Mouse (Mus musculus): ENCODE data around the gene Ambp. TPM values are rescaled to one million over a fixed set of nuclear protein-coding genes. Genes with fewer than 3 reads are reported as not detected.

Ambp gene
- total and polyA plus RNA-seq, 2 experiments from 2014 or later: not detected

- Histone ChIP-seq H3K4me1 (ENCODE audit: insufficient read depth, low read length) (no peaks in the 10 kb centered on the region), H3K4me2 (ENCODE audit: low read depth, low read length, poor library complexity, severe bottlenecking) (no peak overlapping the region), H3K9me3 (ENCODE audit: low read length) (no peaks in the 10 kb centered on the region), H3K36me3 (ENCODE audit: insufficient read depth, low read length) (no peaks in the 10 kb centered on the region), H3K27ac (ENCODE audit: low read depth, low read length) (no peak overlapping the region), H3K27me3 (ENCODE audit: insufficient read depth, low read length) (no peaks in the 10 kb centered on the region), H3K4me3 (ENCODE audit: low read depth, low read length) (no peak overlapping the region), H3K9ac (replicated peaks; ENCODE audit: low read length, poor library complexity, severe bottlenecking) (no peak overlapping the region)
- TF ChIP-seq CTCF (IDR thresholded peaks at IDR 0.05): peak; percentile 96
- peak; percentile 85 for ATAC-seq (ENCODE audit: low FRiP score)
- peak; percentile 91 for DNase-seq (ENCODE audit: low spot score)
- 22% methylated on average over 5 of the region's 5 CpGs for WGBS
Observed at GRCm38 (mm10) chr4:63158961-63159592, 4.5 kb upstream of the Ambp start.

- no peak for ATAC-seq (ENCODE audit: low FRiP score)
- Histone ChIP-seq H3K36me3 (ENCODE audit: insufficient read depth, low read length) (no peaks in the 10 kb centered on the region), H3K27ac (ENCODE audit: low read depth, low read length) (no peak overlapping the region), H3K4me3 (ENCODE audit: low read depth, low read length) (no peak overlapping the region), H3K9ac (replicated peaks; ENCODE audit: low read length, poor library complexity, severe bottlenecking) (no peak overlapping the region), H3K27me3 (ENCODE audit: insufficient read depth, low read length) (no peaks in the 10 kb centered on the region), H3K9me3 (ENCODE audit: low read length) (no peaks in the 10 kb centered on the region), H3K4me1 (ENCODE audit: insufficient read depth, low read length) (no peaks in the 10 kb centered on the region), H3K4me2 (ENCODE audit: low read depth, low read length, poor library complexity, severe bottlenecking) (no peak overlapping the region)
- TF ChIP-seq CTCF (IDR thresholded peaks at IDR 0.05): no peak
- DNase-seq (ENCODE audit: low spot score): no peak
- 92% methylated on average over 7 of the region's 7 CpGs for WGBS
Observed at GRCm38 (mm10) chr4:63158192-63158591, 3.6 kb upstream of the Ambp start.

GRCm38 (mm10) chr4:63156726-63157634 lies 2.4 kb upstream of the Ambp start:
- no peak overlapping the region for H3K9ac ChIP-seq (replicated peaks; ENCODE audit: low read length, poor library complexity, severe bottlenecking)
- no peaks in the 10 kb centered on the region for H3K4me1 ChIP-seq (ENCODE audit: insufficient read depth, low read length)
- H3K36me3 ChIP-seq (ENCODE audit: insufficient read depth, low read length): no peaks in the 10 kb centered on the region
- no peak overlapping the region for H3K4me3 ChIP-seq (ENCODE audit: low read depth, low read length)
- DNase-seq (ENCODE audit: low spot score) (no peak), ATAC-seq (ENCODE audit: low FRiP score) (no peak)
- H3K27me3 ChIP-seq (ENCODE audit: insufficient read depth, low read length): no peaks in the 10 kb centered on the region
- TF ChIP-seq CTCF (IDR thresholded peaks at IDR 0.05): no peak
- no peaks in the 10 kb centered on the region for H3K9me3 ChIP-seq (ENCODE audit: low read length)
- WGBS: 76% methylated on average over 8 of the region's 8 CpGs
- no peak overlapping the region for H3K4me2 ChIP-seq (ENCODE audit: low read depth, low read length, poor library complexity, severe bottlenecking)
- no peak overlapping the region for H3K27ac ChIP-seq (ENCODE audit: low read depth, low read length)

DNA sequence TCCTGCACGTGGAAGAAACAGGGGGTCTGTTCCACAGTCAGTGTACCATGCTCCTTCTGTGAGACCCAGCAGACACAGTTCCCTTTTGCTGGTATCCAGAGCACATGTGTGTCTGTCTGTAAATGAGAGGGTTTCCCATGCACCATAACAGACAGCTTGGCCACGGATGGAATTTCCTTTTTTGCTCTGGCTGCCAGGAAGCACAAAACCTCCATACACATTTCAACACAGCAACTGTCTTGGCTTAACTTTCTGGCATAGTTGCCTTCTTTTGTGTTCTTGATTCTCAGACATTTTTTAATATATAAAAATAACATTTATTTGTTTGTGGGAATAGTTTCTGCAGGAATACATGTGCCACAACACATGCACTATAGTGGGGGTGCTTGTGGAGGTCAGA lies 997 bp upstream of the Ambp start:
- no peaks in the 10 kb centered on the region for H3K9me3 ChIP-seq (ENCODE audit: low read length)
- no peaks in the 10 kb centered on the region for H3K4me1 ChIP-seq (ENCODE audit: insufficient read depth, low read length)
- no peaks in the 10 kb centered on the region for H3K36me3 ChIP-seq (ENCODE audit: insufficient read depth, low read length)
- ATAC-seq (ENCODE audit: low FRiP score) (no peak), DNase-seq (ENCODE audit: low spot score) (no peak)
- no peak for TF ChIP-seq CTCF (IDR thresholded peaks at IDR 0.05)
- WGBS: 73% methylated on average over 2 of the region's 2 CpGs
- no peak overlapping the region for H3K4me2 ChIP-seq (ENCODE audit: low read depth, low read length, poor library complexity, severe bottlenecking)
- no peaks in the 10 kb centered on the region for H3K27me3 ChIP-seq (ENCODE audit: insufficient read depth, low read length)
- no peak overlapping the region for H3K9ac ChIP-seq (replicated peaks; ENCODE audit: low read length, poor library complexity, severe bottlenecking)
- H3K4me3 ChIP-seq (ENCODE audit: low read depth, low read length): no peak overlapping the region
- H3K27ac ChIP-seq (ENCODE audit: low read depth, low read length): no peak overlapping the region

DNA sequence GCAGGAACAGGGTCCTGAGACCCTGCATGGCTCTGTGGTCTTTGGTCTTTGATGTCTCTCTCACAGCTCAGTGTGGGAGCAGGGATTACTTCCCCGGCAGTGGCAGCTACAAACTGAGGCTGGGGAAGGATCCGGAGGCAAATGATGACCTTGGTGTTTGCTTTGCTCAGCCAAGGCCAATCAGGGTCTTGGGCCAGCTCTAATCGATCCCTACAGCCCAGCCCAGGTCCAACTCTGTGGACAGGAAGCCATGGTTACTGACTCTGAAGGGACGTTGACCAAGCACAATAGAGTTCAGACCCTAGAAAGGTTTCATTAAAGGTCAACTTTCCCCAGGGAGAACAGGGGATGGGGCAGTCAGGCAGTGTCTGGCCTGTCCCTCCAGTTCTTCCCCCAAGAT lies 571 bp downstream of the Ambp start:
- DNase-seq (ENCODE audit: low spot score) (no peak), ATAC-seq (ENCODE audit: low FRiP score) (no peak)
- 60% methylated on average over 4 of the region's 4 CpGs for WGBS
- H3K4me1 ChIP-seq (ENCODE audit: insufficient read depth, low read length): no peaks in the 10 kb centered on the region
- H3K27ac ChIP-seq (ENCODE audit: low read depth, low read length): no peak overlapping the region
- H3K9ac ChIP-seq (replicated peaks; ENCODE audit: low read length, poor library complexity, severe bottlenecking): no peak overlapping the region
- H3K36me3 ChIP-seq (ENCODE audit: insufficient read depth, low read length): no peaks in the 10 kb centered on the region
- no peaks in the 10 kb centered on the region for H3K27me3 ChIP-seq (ENCODE audit: insufficient read depth, low read length)
- H3K4me3 ChIP-seq (ENCODE audit: low read depth, low read length): no peak overlapping the region
- H3K4me2 ChIP-seq (ENCODE audit: low read depth, low read length, poor library complexity, severe bottlenecking): no peak overlapping the region
- H3K9me3 ChIP-seq (ENCODE audit: low read length): no peaks in the 10 kb centered on the region
- TF ChIP-seq CTCF (IDR thresholded peaks at IDR 0.05): no peak

DNA sequence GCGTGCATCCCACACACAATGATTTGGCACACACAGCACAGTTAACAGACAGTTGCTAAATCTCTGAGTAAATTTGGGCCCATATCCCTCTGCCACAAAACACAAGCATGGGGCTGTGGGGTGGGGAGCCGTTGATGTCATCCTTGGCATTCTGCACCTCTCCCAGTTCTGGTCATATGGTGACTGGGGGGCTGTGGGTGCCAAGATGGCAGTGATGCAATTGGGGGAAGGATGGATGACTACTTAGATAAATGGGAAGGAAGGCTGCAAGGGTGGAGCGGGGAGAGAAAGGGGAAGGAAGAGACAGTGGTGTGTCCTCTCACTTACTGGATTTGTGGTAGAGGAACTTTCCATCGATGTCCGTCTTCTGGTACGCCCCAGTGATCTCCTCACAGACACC lies 3.5 kb downstream of the Ambp start:
- no peak overlapping the region for H3K4me2 ChIP-seq (ENCODE audit: low read depth, low read length, poor library complexity, severe bottlenecking)
- no peaks in the 10 kb centered on the region for H3K9me3 ChIP-seq (ENCODE audit: low read length)
- no peak for DNase-seq (ENCODE audit: low spot score)
- H3K27me3 ChIP-seq (ENCODE audit: insufficient read depth, low read length): no peaks in the 10 kb centered on the region
- no peak overlapping the region for H3K27ac ChIP-seq (ENCODE audit: low read depth, low read length)
- H3K9ac ChIP-seq (replicated peaks; ENCODE audit: low read length, poor library complexity, severe bottlenecking): no peak overlapping the region
- no peak for ATAC-seq (ENCODE audit: low FRiP score)
- WGBS: 95% methylated on average over 6 of the region's 6 CpGs
- TF ChIP-seq CTCF (IDR thresholded peaks at IDR 0.05): no peak
- H3K36me3 ChIP-seq (ENCODE audit: insufficient read depth, low read length): no peaks in the 10 kb centered on the region
- no peak overlapping the region for H3K4me3 ChIP-seq (ENCODE audit: low read depth, low read length)
- no peaks in the 10 kb centered on the region for H3K4me1 ChIP-seq (ENCODE audit: insufficient read depth, low read length)
